Mouse (Mus musculus) forebrain, embryonic 12.5 days (tissue): ENCODE measurements around the gene Polr1c. TPM values are rescaled to one million over a fixed set of nuclear protein-coding genes. Genes with fewer than 3 reads are reported as not detected.

Source experiments
- ATAC-seq: fragments of 200-750 bp; cut with Nextera tagmentation; 2 replicates; pipeline ENCODE4 v1.8.0; 2017; ENCODE audit warnings: moderate TSS enrichment; ENCODE audit not compliant: low FRiP score
- H3K27ac ChIP-seq: fragments of 300-500 bp; sonication (generic); 2 replicates; pipeline ENCODE4 v1.5.1; 2016; ENCODE audit warnings: mild to moderate bottlenecking
- H3K27me3 ChIP-seq: fragments of 300-500 bp; sonication (generic); 2 replicates; pipeline ENCODE4 v1.6.1; 2016; ENCODE audit warnings: mild to moderate bottlenecking
- H3K36me3 ChIP-seq: fragments of 300-500 bp; sonication (generic); replicated peaks from 2 replicates; pipeline ENCODE4 v1.6.1; 2016; ENCODE audit warnings: mild to moderate bottlenecking
- H3K4me1 ChIP-seq: fragments of 300-500 bp; sonication (generic); 2 replicates; pipeline ENCODE4 v1.6.1; 2016
- H3K4me2 ChIP-seq: fragments of 300-500 bp; sonication (generic); 2 replicates; pipeline ENCODE4 v1.6.1; 2016; ENCODE audit warnings: mild to moderate bottlenecking, moderate library complexity
- H3K4me3 ChIP-seq: fragments of 300-500 bp; sonication (generic); replicated peaks from 2 replicates; pipeline ENCODE4 v1.5.1; 2016; ENCODE audit warnings: mild to moderate bottlenecking
- H3K9ac ChIP-seq: fragments of 300-500 bp; sonication (generic); 2 replicates; pipeline ENCODE4 v1.6.1; 2016; ENCODE audit warnings: mild to moderate bottlenecking
- H3K9me3 ChIP-seq: fragments of 300-500 bp; sonication (generic); 2 replicates; pipeline ENCODE4 v1.6.1; 2016
- WGBS: fragments of 180-500 bp; shearing (Covaris S2); methylation state at CpG from one replicate; pipeline ENCODE4 v1.1.7; 2016; 5-methylcytosine and 5-hydroxymethylcytosine counted together
- polyA plus RNA-seq: library from polyadenylated mRNA; unstranded; fragments of >200 nt; fragmentation: Nextera tagmentation; extraction: Ambion mirVana; gene quantifications from 2 replicates; pipeline ENCODE4 v1.2.1, GENCODE M21; 2016

The Polr1c gene
- 96.2 and 102 TPM in 2 replicates for polyA plus RNA-seq

DNA sequence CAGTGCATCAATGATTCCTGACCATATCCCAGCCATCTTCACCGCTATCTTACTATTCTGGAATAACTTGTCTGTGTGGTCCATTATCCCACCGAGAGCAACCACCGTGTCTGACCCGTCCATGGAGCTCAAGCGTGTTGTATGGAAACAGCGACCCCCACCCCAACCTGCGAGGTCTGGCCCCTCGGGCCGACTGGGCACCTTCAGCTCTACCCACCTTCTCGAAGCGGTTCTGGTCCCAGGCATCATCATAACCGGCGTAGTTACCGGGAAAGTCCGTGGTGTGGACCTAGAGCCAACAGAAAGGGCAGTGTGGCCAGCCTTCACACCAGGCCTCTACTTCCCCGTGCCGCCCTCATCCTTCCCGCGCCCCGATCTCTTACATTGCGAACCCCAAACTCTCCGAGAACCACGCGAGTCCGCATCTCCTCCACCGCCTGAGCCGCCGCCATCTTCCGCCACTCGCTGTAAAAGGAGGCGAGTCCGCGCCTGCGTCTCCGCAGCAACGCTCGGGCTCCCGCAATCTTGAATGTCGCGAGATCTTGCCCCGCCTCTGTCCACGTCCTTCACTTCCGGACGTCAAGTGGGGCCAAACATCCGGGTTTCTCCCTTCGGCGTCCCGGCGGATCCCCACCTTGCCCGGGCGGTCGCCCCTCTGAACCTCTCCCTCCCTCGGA lies at the start of gene Polr1c, which contains the start of gene Yipf3:
Gene Polr1c (minus strand): TSS at position 543 of the 677 bp plus-strand sequence.
Gene Yipf3 (plus strand): TSS at position 569 of the 677 bp plus-strand sequence.
- ATAC-seq, result peak; percentile 94
- peak within 1 kb of the TSS; percentile 76 for H3K4me2 ChIP-seq
- H3K4me3 ChIP-seq, result peak within 1 kb of the TSS; percentile 92
- H3K36me3 ChIP-seq, result peaks cover 68% of the 10 kb centered on the region
- peak within 1 kb of the TSS; percentile 94 for H3K9ac ChIP-seq
- H3K4me1 ChIP-seq, result peaks cover 23% of the 10 kb centered on the region
- H3K9me3 ChIP-seq, result no peaks in the 10 kb centered on the region
- H3K27ac ChIP-seq, result peak within 1 kb of the TSS; percentile 84
- under 1% methylated on average over 53 of the region's 53 CpGs for WGBS
- no peaks in the 10 kb centered on the region for H3K27me3 ChIP-seq

DNA sequence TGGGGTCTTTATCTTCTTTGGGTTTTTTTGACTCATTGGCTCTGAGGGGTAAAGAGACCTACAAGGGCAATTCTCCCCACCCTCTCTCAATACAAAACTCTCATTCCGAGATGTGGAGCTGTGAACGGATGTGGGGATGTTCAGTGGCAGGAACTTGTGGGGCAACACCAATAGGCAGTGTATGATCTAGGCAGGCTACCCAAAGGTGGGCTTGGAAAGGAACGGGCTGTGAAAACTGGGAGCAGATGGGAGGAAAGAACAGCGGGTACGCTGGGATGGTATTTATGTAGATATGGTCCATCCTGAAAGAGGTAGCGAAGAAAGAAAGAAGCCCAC lies 49.1 kb upstream of the Polr1c start:
- Histone ChIP-seq H3K27me3 (peaks cover 78% of the 10 kb centered on the region), H3K27ac (no peak overlapping the region), H3K4me3 (peak overlapping the region; percentile 63), H3K9ac (peak overlapping the region; percentile 69), H3K4me1 (peaks cover 23% of the 10 kb centered on the region), H3K4me2 (peak overlapping the region; percentile 100), H3K9me3 (no peaks in the 10 kb centered on the region), H3K36me3 (no peaks in the 10 kb centered on the region)
- ATAC-seq, result no peak
- WGBS, result 13% methylated on average over 6 of the region's 6 CpGs

DNA sequence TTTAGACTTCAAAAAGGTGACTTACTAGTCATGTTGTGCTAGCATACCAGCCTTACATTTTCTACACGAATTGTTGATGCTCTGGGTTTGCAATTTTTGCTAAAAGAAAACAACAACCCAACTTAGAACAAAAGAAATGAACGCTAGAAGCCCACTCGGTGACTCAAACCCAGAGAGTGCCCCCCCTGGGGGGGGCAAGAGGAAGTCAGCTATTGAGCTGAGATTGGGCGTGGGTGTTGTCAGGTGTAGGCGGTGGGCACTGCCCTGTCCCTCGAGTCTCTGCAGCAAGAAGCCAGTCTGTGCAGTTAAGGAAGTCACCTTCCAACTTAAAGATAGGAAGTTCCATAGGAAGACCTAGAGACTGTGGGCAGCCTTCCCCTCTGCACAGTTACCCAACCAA lies 48.7 kb upstream of the Polr1c start:
- Histone ChIP-seq H3K4me3 (no peak overlapping the region), H3K27me3 (peaks cover 78% of the 10 kb centered on the region), H3K9me3 (no peaks in the 10 kb centered on the region), H3K4me2 (peak overlapping the region; percentile 100; the same call in 1 of the 2 replicates), H3K9ac (no peak overlapping the region), H3K27ac (no peak overlapping the region), H3K4me1 (peaks cover 23% of the 10 kb centered on the region), H3K36me3 (no peaks in the 10 kb centered on the region)
- ATAC-seq, result no peak
- 54% methylated on average over 6 of the region's 6 CpGs for WGBS

DNA sequence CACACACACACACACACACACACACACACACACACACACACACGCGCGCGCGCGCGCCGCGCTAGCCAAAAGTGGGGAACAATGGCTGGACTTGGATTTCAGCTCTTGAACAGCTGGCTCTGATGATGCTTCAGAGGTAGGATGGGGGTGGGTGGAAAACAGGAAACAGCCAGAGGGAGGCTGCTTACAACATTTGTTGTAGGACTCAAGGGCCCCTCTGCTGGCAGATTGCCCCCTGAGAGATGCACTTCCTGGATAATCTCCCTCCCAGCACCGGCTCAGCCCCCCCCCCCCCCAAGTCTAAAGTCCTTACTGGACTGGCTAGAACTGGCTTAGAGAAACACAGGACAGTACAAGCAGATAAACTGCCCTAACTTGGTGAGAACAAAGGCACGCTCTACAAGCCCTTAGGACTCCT lies 39.8 kb upstream of the Polr1c start:
- H3K4me3 ChIP-seq, result no peak overlapping the region
- no peak overlapping the region for H3K27ac ChIP-seq
- peaks cover 5% of the 10 kb centered on the region; the same call in 1 of the 2 replicates for H3K27me3 ChIP-seq
- no peak for ATAC-seq
- WGBS, result 63% methylated on average over 11 of the region's 11 CpGs
- no peak overlapping the region for H3K4me2 ChIP-seq
- H3K9ac ChIP-seq, result no peak overlapping the region
- H3K36me3 ChIP-seq, result no peaks in the 10 kb centered on the region
- H3K4me1 ChIP-seq, result peaks cover 10% of the 10 kb centered on the region
- H3K9me3 ChIP-seq, result no peaks in the 10 kb centered on the region

DNA sequence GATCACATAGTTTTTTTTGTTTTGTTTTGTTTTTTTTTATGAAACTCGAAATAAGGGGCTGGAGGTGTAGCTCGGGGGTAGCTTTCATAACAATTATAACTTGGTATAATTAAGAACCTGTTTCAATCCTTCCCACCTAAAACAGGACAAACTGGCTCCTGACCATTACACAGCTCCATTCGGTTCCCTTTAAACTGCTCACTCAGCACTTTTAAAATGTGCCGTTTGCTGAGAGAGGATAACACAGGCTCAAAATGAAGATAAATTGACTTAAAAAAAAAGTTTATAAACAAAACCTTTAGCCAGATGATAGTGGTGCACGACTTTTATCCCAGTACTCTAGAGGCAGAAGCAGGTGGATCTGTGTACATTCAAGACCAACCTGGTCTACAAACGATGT lies 37.6 kb upstream of the Polr1c start:
- 71% methylated on average over 6 of the region's 6 CpGs for WGBS
- peaks cover 4% of the 10 kb centered on the region; the same call in 1 of the 2 replicates for H3K36me3 ChIP-seq

DNA sequence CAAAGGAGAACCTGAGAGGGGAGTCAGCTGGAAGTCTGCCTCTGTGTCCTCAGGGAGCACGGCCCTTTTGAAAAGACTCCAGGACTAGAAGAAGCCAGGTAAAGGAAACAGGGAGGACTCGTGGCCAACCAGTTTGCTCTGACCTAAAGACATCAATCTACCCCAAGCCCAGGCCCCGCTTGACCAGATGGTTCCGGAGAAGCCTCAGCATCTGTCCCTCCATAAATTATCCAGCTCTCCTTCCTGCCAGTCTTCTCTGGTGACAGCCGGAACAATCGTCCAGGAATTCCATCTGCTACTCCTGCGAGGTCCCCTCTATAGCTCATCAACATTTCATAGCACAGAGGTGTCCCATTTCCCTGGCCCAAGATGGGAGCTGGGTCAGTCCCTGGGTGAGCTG lies 36.8 kb upstream of the Polr1c start:
- Histone ChIP-seq H3K4me1 (peaks cover 28% of the 10 kb centered on the region), H3K36me3 (peaks cover 10% of the 10 kb centered on the region; the same call in 1 of the 2 replicates), H3K27me3 (no peaks in the 10 kb centered on the region), H3K27ac (no peak overlapping the region), H3K9ac (no peak overlapping the region), H3K9me3 (no peaks in the 10 kb centered on the region), H3K4me3 (no peak overlapping the region), H3K4me2 (no peak overlapping the region)
- WGBS, result 67% methylated on average over 7 of the region's 7 CpGs
- no peak for ATAC-seq

More for the DNA sequence above, 37.6 kb upstream of the Polr1c start:
- Histone ChIP-seq H3K27me3 (no peaks in the 10 kb centered on the region), H3K9me3 (no peaks in the 10 kb centered on the region), H3K9ac (no peak overlapping the region), H3K4me2 (no peak overlapping the region), H3K4me1 (peaks cover 28% of the 10 kb centered on the region), H3K27ac (no peak overlapping the region), H3K4me3 (no peak overlapping the region)
- no peak for ATAC-seq

DNA sequence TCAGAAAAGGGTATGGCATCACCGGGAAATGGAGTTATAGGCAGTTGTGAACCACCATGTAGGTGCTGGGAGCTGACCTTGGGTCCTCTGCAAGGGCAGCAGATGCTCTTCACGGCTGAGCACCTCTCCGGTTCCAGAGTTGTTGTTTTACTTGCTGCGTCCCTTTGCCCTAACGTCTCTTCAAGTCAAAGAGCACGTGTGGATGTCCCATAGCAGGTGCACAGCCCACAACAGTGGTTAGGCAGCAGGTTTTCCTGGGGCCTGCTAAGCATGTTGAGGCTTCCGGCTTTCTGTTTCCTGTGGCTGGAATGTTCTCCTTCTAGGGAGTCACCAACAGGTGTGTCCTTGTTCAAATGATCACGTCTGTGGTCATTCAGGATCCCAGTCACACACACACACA lies 36.1 kb upstream of the Polr1c start:
- Histone ChIP-seq H3K9me3 (no peaks in the 10 kb centered on the region), H3K4me3 (no peak overlapping the region), H3K4me1 (peaks cover 28% of the 10 kb centered on the region), H3K9ac (no peak overlapping the region), H3K27me3 (no peaks in the 10 kb centered on the region), H3K4me2 (no peak overlapping the region), H3K36me3 (peaks cover 16% of the 10 kb centered on the region), H3K27ac (no peak overlapping the region)
- no peak for ATAC-seq
- WGBS, result 92% methylated on average over 8 of the region's 8 CpGs

DNA sequence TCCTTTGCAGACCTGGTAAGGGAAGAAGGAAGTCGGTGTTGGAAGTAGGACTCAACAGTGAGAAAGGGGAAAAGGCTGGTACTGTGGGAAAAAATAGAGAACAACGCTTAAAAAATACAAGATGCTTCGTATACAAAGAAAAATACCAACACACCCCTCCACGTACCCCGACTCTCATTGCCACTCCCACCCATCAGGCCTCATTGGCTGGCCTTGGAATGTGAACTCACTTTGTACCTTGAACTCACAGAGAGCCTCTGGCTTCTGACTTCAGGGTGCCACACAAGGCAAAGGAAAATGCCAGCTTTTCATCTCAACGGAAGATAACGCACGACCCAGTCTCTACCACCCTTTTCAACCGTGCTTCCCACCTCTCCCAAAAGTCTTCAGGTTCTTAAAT lies 35.3 kb upstream of the Polr1c start:
- Histone ChIP-seq H3K9ac (peak overlapping the region; percentile 82), H3K4me3 (peak overlapping the region; percentile 72)

DNA sequence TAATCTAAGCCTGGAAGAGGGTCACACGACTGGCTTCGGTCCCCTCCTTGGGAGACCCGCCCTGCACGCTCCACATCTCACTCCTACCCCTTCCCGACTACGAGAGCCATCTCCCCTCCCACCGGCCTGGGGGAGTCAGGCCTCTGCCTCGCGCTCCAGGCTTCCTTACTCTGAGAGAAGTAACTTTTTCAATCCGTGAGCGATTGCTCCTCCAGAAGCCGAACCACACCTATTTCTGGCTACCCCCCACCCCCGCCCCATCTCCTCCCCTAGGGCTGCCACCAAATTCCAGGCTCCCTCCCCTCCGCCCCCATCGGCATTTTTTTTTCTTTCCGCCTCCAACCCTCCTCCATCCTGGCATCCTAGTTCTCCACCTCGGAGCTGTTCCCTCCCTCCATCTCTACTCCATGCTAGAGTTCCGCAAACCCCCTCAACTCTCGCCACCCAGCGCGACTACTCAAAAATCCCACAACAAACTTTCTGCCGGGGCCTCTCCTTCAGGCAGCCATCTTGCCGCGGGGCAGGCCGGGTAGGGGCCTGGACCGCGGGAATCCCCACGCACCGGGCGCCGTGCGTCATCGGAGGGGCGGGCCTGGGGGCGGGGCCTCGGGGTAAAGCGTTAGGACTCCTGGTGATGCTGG lies 34.7 kb upstream of the Polr1c start, which contains the start of gene Tjap1:
Gene Tjap1 (minus strand): TSS at position 544 of the 641 bp plus-strand sequence.
- no peaks in the 10 kb centered on the region for H3K27me3 ChIP-seq
- under 1% methylated on average over 37 of the region's 37 CpGs for WGBS
- H3K4me2 ChIP-seq, result peak within 1 kb of the TSS; percentile 87
- peak within 1 kb of the TSS; percentile 74 for H3K27ac ChIP-seq
- peak; percentile 99 for ATAC-seq
- peaks cover 28% of the 10 kb centered on the region for H3K36me3 ChIP-seq
- H3K9ac ChIP-seq, result peak within 1 kb of the TSS; percentile 82
- H3K4me3 ChIP-seq, result peak within 1 kb of the TSS; percentile 72
- peaks cover 24% of the 10 kb centered on the region for H3K4me1 ChIP-seq
- H3K9me3 ChIP-seq, result no peaks in the 10 kb centered on the region

More for the DNA sequence above, 35.3 kb upstream of the Polr1c start:
- Histone ChIP-seq H3K4me1 (peaks cover 28% of the 10 kb centered on the region), H3K9me3 (no peaks in the 10 kb centered on the region), H3K27me3 (no peaks in the 10 kb centered on the region), H3K36me3 (peaks cover 24% of the 10 kb centered on the region), H3K27ac (peak overlapping the region; percentile 74; the same call in 1 of the 2 replicates), H3K4me2 (peak overlapping the region; percentile 87)
- ATAC-seq, result peak; percentile 63; the same call in 1 of the 2 replicates
- WGBS, result 22% methylated on average over 9 of the region's 9 CpGs

DNA sequence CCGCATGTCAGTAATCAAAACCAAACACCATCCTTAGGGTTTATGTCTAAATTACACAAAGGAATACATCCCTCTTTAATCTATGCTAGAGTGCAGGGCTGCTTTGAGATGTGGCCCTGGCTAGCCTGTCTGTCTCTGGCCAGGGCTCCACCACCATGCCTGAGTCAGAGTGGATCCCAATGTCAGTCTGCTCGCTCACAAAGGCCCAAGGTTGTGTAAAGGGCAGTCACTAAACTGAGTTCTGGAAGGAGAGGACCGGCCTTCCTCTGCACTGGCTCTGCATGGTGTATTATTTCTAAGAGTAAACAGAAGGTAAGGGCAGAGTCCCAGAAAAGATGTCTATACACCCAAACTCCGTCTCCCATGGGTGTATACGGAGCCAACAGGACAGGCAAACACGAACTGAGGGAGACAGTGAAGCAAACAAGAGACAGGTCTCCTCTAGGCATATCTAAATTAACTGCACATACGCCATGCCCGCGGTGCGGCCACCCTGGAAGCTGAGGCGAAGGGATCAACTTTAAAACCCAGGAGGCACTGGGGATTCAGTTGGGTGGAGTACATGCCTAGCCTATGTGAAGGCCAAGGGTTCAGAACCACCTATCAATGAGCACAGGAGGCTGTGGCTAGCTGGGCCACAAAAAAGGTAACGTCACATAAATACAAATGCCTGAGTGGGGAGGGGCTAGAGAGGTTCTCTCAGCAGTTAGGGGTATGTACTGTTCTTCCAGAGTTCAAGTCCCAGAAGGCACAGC lies 30.3 kb upstream of the Polr1c start:
- Histone ChIP-seq H3K4me1 (peaks cover 21% of the 10 kb centered on the region), H3K36me3 (peaks cover 47% of the 10 kb centered on the region), H3K27ac (no peak overlapping the region), H3K4me3 (no peak overlapping the region), H3K27me3 (no peaks in the 10 kb centered on the region), H3K9ac (no peak overlapping the region), H3K9me3 (no peaks in the 10 kb centered on the region), H3K4me2 (no peak overlapping the region)
- 90% methylated on average over 12 of the region's 12 CpGs for WGBS
- no peak for ATAC-seq

DNA sequence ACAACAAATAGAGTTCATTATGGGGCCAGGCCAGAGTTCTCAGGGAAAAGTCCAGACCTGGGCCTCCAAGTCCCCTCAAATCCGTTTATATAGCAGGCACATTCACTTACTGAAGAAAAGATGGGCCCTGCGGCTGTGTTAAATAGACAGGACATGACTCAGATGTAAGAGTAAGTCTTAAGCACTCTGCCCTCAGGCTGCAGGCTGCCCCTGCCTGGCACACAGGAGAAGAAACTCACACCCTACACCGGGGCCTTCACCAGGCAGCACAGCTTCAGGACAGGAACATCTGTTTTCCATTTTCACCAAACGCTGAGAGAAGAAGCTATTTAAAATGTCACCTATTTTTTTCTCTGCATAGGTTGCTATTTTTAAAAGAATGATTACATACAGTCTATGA lies 29.7 kb upstream of the Polr1c start:
- ATAC-seq, result no peak
- Histone ChIP-seq H3K27ac (no peak overlapping the region), H3K9ac (no peak overlapping the region), H3K9me3 (no peaks in the 10 kb centered on the region), H3K4me2 (no peak overlapping the region), H3K36me3 (peaks cover 50% of the 10 kb centered on the region), H3K27me3 (no peaks in the 10 kb centered on the region), H3K4me3 (no peak overlapping the region), H3K4me1 (peaks cover 18% of the 10 kb centered on the region)
- 80% methylated on average over 4 of the region's 4 CpGs for WGBS

DNA sequence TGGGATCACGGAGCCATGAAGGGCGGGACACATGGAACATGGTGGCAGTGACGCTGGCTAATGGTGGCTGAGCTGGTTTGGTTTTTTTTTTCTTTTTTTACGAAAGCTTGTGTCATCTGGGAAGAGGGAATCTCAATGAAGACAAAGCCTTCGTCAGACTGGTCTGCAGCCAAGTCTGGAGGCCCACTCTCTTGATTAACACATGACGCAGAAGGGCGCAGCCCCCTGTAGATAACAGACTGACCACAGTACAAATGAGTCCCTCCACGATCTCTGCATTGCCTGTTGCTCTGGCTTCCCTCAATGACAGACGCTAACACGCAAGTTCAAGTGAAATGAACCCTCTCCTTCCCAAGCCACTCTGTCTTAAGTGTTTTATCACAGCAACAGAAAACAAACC lies 27.7 kb upstream of the Polr1c start:
- ATAC-seq, result no peak
- no peaks in the 10 kb centered on the region for H3K4me1 ChIP-seq
- H3K4me3 ChIP-seq, result no peak overlapping the region
- H3K9ac ChIP-seq, result no peak overlapping the region
- H3K27me3 ChIP-seq, result no peaks in the 10 kb centered on the region
- H3K4me2 ChIP-seq, result no peak overlapping the region
- H3K36me3 ChIP-seq, result peaks cover 65% of the 10 kb centered on the region
- WGBS, result 94% methylated on average over 10 of the region's 10 CpGs
- no peaks in the 10 kb centered on the region for H3K9me3 ChIP-seq
- H3K27ac ChIP-seq, result no peak overlapping the region
